ENCODE assay signal across 11 mouse cellular contexts in the genomic region with DNA sequence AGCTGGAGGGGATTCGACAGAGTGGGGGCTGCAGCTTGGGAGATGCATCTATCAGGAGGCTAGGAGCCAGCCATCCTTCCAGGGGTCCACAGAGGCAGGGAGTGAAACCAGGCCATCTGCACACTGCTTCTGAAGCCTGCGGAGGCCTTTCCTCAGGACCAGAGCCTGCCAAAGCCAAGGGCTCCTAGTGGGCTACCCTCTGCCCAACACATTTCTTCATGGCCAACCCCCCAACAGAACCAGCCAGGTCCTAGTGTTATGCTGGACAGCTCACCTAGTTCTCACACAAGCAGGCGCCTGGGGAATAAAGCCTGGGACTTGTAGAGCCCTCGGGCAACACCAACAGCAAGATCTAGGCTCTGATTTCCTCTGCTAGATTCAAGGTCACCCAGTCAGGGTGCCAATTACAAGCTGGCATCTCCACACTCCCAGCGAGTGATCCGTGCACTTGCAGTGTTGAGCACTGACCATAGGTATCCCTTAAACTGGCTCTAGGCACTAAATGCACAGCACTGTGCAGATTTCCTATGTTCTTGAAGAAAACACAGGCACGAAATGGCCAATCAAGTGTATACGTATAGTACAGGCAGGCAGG. TPM values are rescaled to one million over a fixed set of nuclear protein-coding genes. Genes with fewer than 3 reads are reported as not detected.
DNase-seq lines count a peak whose midpoint lies in the region; ATAC-seq lines count a peak whose summit lies in the region.
"Had no signal": no experiment of that assay in that cellular context is flagged by ENCODE, and none has a peak within 500 bp of the region (broad histone marks: within the 10 kb centered on the region; RNA-seq: fewer than 3 reads in every experiment).

No protein-coding gene starts in this region.

- 0 out of 2 replicates have a peak overlapping the region, but pooled peaks have one; percentile 82 for H3K4me2 ChIP-seq in heart, embryonic 13.5 days
- H3K4me2 ChIP-seq in lung, embryonic 16.5 days (ENCODE audit: low read depth, low read length), result peak overlapping the region; percentile 83; the same call in 1 of the 2 replicates

- DNase-seq in heart, postnatal 25 days (ENCODE audit: low spot score), result no peak
- no peak for DNase-seq in lung, adult 18-20 months
- peak; percentile 48 for DNase-seq in cerebellum, adult 11 months
- peak; percentile 49 for DNase-seq in induced T-regulatory cell, adult 2 months (ENCODE audit: low read depth)
- no peak for DNase-seq in urinary bladder, postnatal 36 days (ENCODE audit: low spot score in 2 of 2)
- DNase-seq: kidney, postnatal 4 days; right cerebral cortex, postnatal 25 days; thymus, adult 18-20 months had no signal

- ATAC-seq in heart, embryonic 13.5 days (ENCODE audit: extremely low read depth, insufficient number of reproducible peaks, low FRiP score, low TSS enrichment), result no peak
- ATAC-seq in lung, embryonic 16.5 days (ENCODE audit: low read depth), result no peak

- H3K36me3 ChIP-seq in heart, embryonic 13.5 days, result peaks cover 16% of the 10 kb centered on the region
- H3K36me3 ChIP-seq in lung, embryonic 16.5 days (ENCODE audit: control insufficient read depth, insufficient read depth, low read length), result peaks cover 4% of the 10 kb centered on the region; the same call in 1 of the 2 replicates

- no peaks in the 10 kb centered on the region for H3K9me3 ChIP-seq in heart, embryonic 13.5 days
- no peaks in the 10 kb centered on the region for H3K9me3 ChIP-seq in lung, embryonic 16.5 days (ENCODE audit: control insufficient read depth, low read length)
- H3K9me3 ChIP-seq: neural tube, embryonic 13.5 days had no signal

- WGBS in heart, embryonic 13.5 days, result 82% methylated on average over 8 of the region's 8 CpGs
- WGBS in lung, embryonic 16.5 days, result 84% methylated on average over 8 of the region's 8 CpGs

- no peak overlapping the region for H3K4me3 ChIP-seq in heart, embryonic 13.5 days
- no peak overlapping the region for H3K4me3 ChIP-seq in lung, embryonic 16.5 days (ENCODE audit: low read length)
- H3K4me3 ChIP-seq: neural tube, embryonic 13.5 days had no signal

- H3K4me1 ChIP-seq in heart, embryonic 13.5 days, result peaks cover 35% of the 10 kb centered on the region
- peaks cover 21% of the 10 kb centered on the region for H3K4me1 ChIP-seq in lung, embryonic 16.5 days (replicated peaks; ENCODE audit: control insufficient read depth, insufficient read depth, low read length)

- no peaks in the 10 kb centered on the region for H3K27me3 ChIP-seq in heart, embryonic 13.5 days (replicated peaks)
- H3K27me3 ChIP-seq in lung, embryonic 16.5 days (ENCODE audit: control insufficient read depth, insufficient read depth, low read depth, low read length), result no peaks in the 10 kb centered on the region
- H3K27me3 ChIP-seq: neural tube, embryonic 13.5 days had no signal

- H3K9ac ChIP-seq in heart, embryonic 13.5 days, result peak overlapping the region; percentile 10; the same call in 1 of the 2 replicates
- no peak overlapping the region for H3K9ac ChIP-seq in lung, embryonic 16.5 days (ENCODE audit: low read length)

- H3K27ac ChIP-seq in heart, embryonic 13.5 days (replicated peaks), result no peak overlapping the region
- H3K27ac ChIP-seq in lung, embryonic 16.5 days (ENCODE audit: low read length), result no peak overlapping the region
- H3K27ac ChIP-seq: neural tube, embryonic 13.5 days had no signal

- intact Hi-C loops in heart, postnatal 25 days (cut with DNase I), result no loop called here

RNA-seq across cellular contexts. Expression of gene Zdhhc18, which starts 19.5 kb away (rescaled TPM):
- 1.5 and 1.6 TPM in 2 replicates for polyA plus RNA-seq in heart, embryonic 13.5 days (2015; fragmentation: Nextera tagmentation; extraction: Ambion mirVana)
- 10 to 100 TPM; 18.7 to 20.1 TPM for total RNA-seq in heart, postnatal 25 days (2021)
- polyA plus RNA-seq in lung, embryonic 16.5 days (2015; fragmentation: Nextera tagmentation; extraction: Ambion mirVana), result 3.1 and 3.3 TPM in 2 replicates

RNA-seq across cellular contexts. Expression of gene Sfn, which starts 28.5 kb away (rescaled TPM):
- 1.2 and 2.9 TPM in 2 replicates for polyA plus RNA-seq in heart, embryonic 13.5 days (2015; fragmentation: Nextera tagmentation; extraction: Ambion mirVana)
- 1 to 10 TPM; 1.5 TPM for total RNA-seq in heart, postnatal 25 days (2021)
- polyA plus RNA-seq in lung, embryonic 16.5 days (2015; fragmentation: Nextera tagmentation; extraction: Ambion mirVana), result 21.6 and 29.3 TPM in 2 replicates

RNA-seq across cellular contexts. Expression of gene Pigv, which starts 42.0 kb away (rescaled TPM):
- polyA plus RNA-seq in heart, embryonic 13.5 days (2015; fragmentation: Nextera tagmentation; extraction: Ambion mirVana), result 12.8 and 15.7 TPM in 2 replicates
- 10 to 100 TPM; 10.6 to 11.2 TPM for total RNA-seq in heart, postnatal 25 days (2021)
- 20.1 and 20.7 TPM in 2 replicates for polyA plus RNA-seq in lung, embryonic 16.5 days (2015; fragmentation: Nextera tagmentation; extraction: Ambion mirVana)

RNA-seq across cellular contexts. Expression of gene Gpn2, which starts 46.3 kb away (rescaled TPM):
- 11.2 and 12.8 TPM in 2 replicates for polyA plus RNA-seq in heart, embryonic 13.5 days (2015; fragmentation: Nextera tagmentation; extraction: Ambion mirVana)
- total RNA-seq in heart, postnatal 25 days (2021), result 1 to 10 TPM; 6.4 to 6.8 TPM
- polyA plus RNA-seq in lung, embryonic 16.5 days (2015; fragmentation: Nextera tagmentation; extraction: Ambion mirVana), result 17.1 and 18.9 TPM in 2 replicates

RNA-seq across cellular contexts. Expression of gene Gpatch3, which starts 55.9 kb away (rescaled TPM):
- polyA plus RNA-seq in heart, embryonic 13.5 days (2015; fragmentation: Nextera tagmentation; extraction: Ambion mirVana), result 5.0 and 5.3 TPM in 2 replicates
- 1 to 10 TPM; 4.7 to 5.3 TPM for total RNA-seq in heart, postnatal 25 days (2021)
- 5.6 and 6.5 TPM in 2 replicates for polyA plus RNA-seq in lung, embryonic 16.5 days (2015; fragmentation: Nextera tagmentation; extraction: Ambion mirVana)

Comparison
In these comparisons a context has a peak if more than half of its experiments do, and no peak if none do; other contexts are left out.
1. DNase-seq: peak in cerebellum, adult 11 months (single experiment) and induced T-regulatory cell, adult 2 months (single experiment); none in heart, postnatal 25 days (single experiment), lung, adult 18-20 months (0 of 2) and urinary bladder, postnatal 36 days (0 of 2).